Comparison of ENCODE assay signal across 10 mouse cellular contexts in genomic region chr8:86768499-86768898, GRCm38 (mm10). TPM values are rescaled to one million over a fixed set of nuclear protein-coding genes. Genes with fewer than 3 reads are reported as not detected.
DNase-seq lines count a peak whose midpoint lies in the region; ATAC-seq and TF ChIP-seq lines count a peak whose summit lies in the region.
"Had no signal": no experiment of that assay in that cellular context is flagged by ENCODE, and none has a peak within 500 bp of the region (broad histone marks: within the 10 kb centered on the region; RNA-seq: fewer than 3 reads in every experiment).

No protein-coding gene starts in this region.

- no peak overlapping the region for H3K4me3 ChIP-seq in liver, postnatal 0 days (ENCODE audit: low read depth, low read length)
- H3K4me3 ChIP-seq: heart, embryonic 15.5 days; midbrain, embryonic 12.5 days had no signal

- TF ChIP-seq EP300 in liver, postnatal 0 days (IDR thresholded peaks at IDR 0.05; ENCODE audit: low read depth) = 0 out of 2 replicates have a peak, but pooled peaks have one; percentile 40

- H3K4me2 ChIP-seq in liver, postnatal 0 days (ENCODE audit: low read depth, low read length) = no peak overlapping the region
- H3K4me2 ChIP-seq: heart, embryonic 15.5 days; midbrain, embryonic 12.5 days had no signal

- peaks cover 9% of the 10 kb centered on the region; the same call in 1 of the 2 replicates for H3K27me3 ChIP-seq in liver, postnatal 0 days (ENCODE audit: insufficient read depth, low read length)
- H3K27me3 ChIP-seq: heart, embryonic 15.5 days; midbrain, embryonic 12.5 days had no signal

- H3K36me3 ChIP-seq in liver, postnatal 0 days (replicated peaks; ENCODE audit: insufficient read depth, low read length) = no peaks in the 10 kb centered on the region
- H3K36me3 ChIP-seq: heart, embryonic 15.5 days; midbrain, embryonic 12.5 days had no signal

- no peaks in the 10 kb centered on the region for H3K9me3 ChIP-seq in liver, postnatal 0 days (ENCODE audit: low read length)
- H3K9me3 ChIP-seq: heart, embryonic 15.5 days; midbrain, embryonic 12.5 days had no signal

- H3K4me1 ChIP-seq in liver, postnatal 0 days (ENCODE audit: insufficient read depth) = peaks cover 23% of the 10 kb centered on the region
- H3K4me1 ChIP-seq: heart, embryonic 15.5 days; midbrain, embryonic 12.5 days had no signal

- WGBS in liver, postnatal 0 days (ENCODE audit: insufficient replicate concordance) = 58% methylated on average over 5 of the region's 5 CpGs
- WGBS in large intestine, adult 2 months = 37% methylated on average over 5 of the region's 5 CpGs

- peak; percentile 53 for DNase-seq in liver, postnatal 0 days
- no peak for DNase-seq in liver
- DNase-seq in brain, adult 2 months (ENCODE audit: low read depth, low spot score) = peak; percentile 85
- DNase-seq in large intestine, adult 2 months (ENCODE audit: low read depth, low spot score) = peak; percentile 45
- peak; percentile 33 for DNase-seq in testis, postnatal 14 days (ENCODE audit: low spot score)
- no peak for DNase-seq in neural tube, embryonic 10.5 days (ENCODE audit: extremely low spot score, low spot score)
- no peak for DNase-seq in kidney, adult 18-20 months
- no peak for DNase-seq in kidney, postnatal 4 days

- H3K9ac ChIP-seq in liver, postnatal 0 days (replicated peaks) = no peak overlapping the region
- H3K9ac ChIP-seq: heart, embryonic 15.5 days; midbrain, embryonic 12.5 days had no signal

- H3K27ac ChIP-seq in liver, postnatal 0 days (ENCODE audit: low read depth) = no peak overlapping the region
- H3K27ac ChIP-seq: heart, embryonic 15.5 days; midbrain, embryonic 12.5 days had no signal

- no peak for TF ChIP-seq CTCF in liver, postnatal 0 days (IDR thresholded peaks at IDR 0.05; ENCODE audit: low read depth)

- peak; percentile 72 for ATAC-seq in liver, postnatal 0 days

RNA-seq across cellular contexts. Expression of gene Siah1a, which starts 22.8 kb away (rescaled TPM):
- polyA plus RNA-seq in liver, postnatal 0 days (2015; fragmentation: Nextera tagmentation; extraction: Ambion mirVana) = 11.7 and 13.7 TPM in 2 replicates
- 14.5 and 18.2 TPM in 2 replicates for polyA plus RNA-seq in large intestine, adult 2 months (2012; rRNA removed)

RNA-seq across cellular contexts. Expression of gene Gm10638, which starts 23.0 kb away (rescaled TPM):
- polyA plus RNA-seq in liver, postnatal 0 days (2015; fragmentation: Nextera tagmentation; extraction: Ambion mirVana) = 1.7 and 1.8 TPM in 2 replicates
- 1.1 and 1.8 TPM in 2 replicates for polyA plus RNA-seq in large intestine, adult 2 months (2012; rRNA removed)

Comparison
In these comparisons a context has a peak if more than half of its experiments do, and no peak if none do; other contexts are left out.
1. DNase-seq: peak in liver, postnatal 0 days (single experiment), brain, adult 2 months (single experiment), large intestine, adult 2 months (single experiment) and testis, postnatal 14 days (single experiment); none in liver (single experiment), neural tube, embryonic 10.5 days (single experiment), kidney, adult 18-20 months (single experiment) and kidney, postnatal 4 days (0 of 2).